ENCODE assay signal across 8 mouse cellular contexts in the genomic region with DNA sequence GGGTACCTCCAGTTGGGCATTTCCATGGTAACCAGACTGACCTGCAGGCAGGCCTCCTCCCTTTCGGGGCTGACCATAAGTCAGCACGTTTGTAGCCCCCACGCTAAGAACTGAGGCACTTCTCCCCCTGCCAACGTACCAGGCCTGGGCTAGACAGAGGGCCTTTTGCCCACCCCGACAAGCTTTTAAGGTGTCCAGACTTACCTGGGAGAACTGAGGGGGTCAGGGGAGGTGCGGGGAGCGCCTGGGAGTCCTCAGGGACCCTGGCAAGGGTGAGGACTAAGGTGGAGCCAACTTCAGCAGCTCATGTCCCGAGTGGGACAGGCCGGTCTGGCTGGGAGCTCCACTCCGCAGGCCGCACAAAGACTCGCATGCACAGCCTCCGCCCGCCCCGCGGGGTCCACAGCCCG. TPM values are rescaled to one million over a fixed set of nuclear protein-coding genes. Genes with fewer than 3 reads are reported as not detected.
DNase-seq lines count a peak whose midpoint lies in the region; ATAC-seq and TF ChIP-seq lines count a peak whose summit lies in the region.

No protein-coding gene starts in this region.

- in situ Hi-C loops in ES-E14 (cut with MboI; ENCODE audit: low sequenced_read_pairs in 2 of 2, unreplicated experiment in 2 of 2), result no loop called here

- H3K9me3 ChIP-seq in ES-E14 (ENCODE audit: control insufficient read depth, insufficient read depth, low read depth, low read length), result no peaks in the 10 kb centered on the region
- no peaks in the 10 kb centered on the region for H3K9me3 ChIP-seq in forebrain, embryonic 14.5 days (replicated peaks; ENCODE audit: control insufficient read depth, low read length)
- no peaks in the 10 kb centered on the region for H3K9me3 ChIP-seq in limb, embryonic 11.5 days (ENCODE audit: control insufficient read depth, low read length)
- H3K9me3 ChIP-seq in neural tube, embryonic 13.5 days, result no peaks in the 10 kb centered on the region

- peak; percentile 31 for ATAC-seq in forebrain, embryonic 14.5 days
- ATAC-seq in limb, embryonic 11.5 days (ENCODE audit: insufficient number of reproducible peaks, low FRiP score, low TSS enrichment, low read depth), result no peak; the same call in 1 of the 2 replicates
- peak; percentile 20; the same call in 1 of the 2 replicates for ATAC-seq in neural tube, embryonic 13.5 days (ENCODE audit: low read depth)
- ATAC-seq in activated CD4-positive, CD25-positive, alpha-beta regulatory T cell, adult 4 months, result no peak

- H3K27me3 ChIP-seq in forebrain, embryonic 14.5 days (replicated peaks; ENCODE audit: control insufficient read depth, insufficient read depth, low read length), result no peaks in the 10 kb centered on the region
- H3K27me3 ChIP-seq in limb, embryonic 11.5 days (ENCODE audit: control insufficient read depth, insufficient read depth, low read length), result no peaks in the 10 kb centered on the region
- no peaks in the 10 kb centered on the region for H3K27me3 ChIP-seq in neural tube, embryonic 13.5 days

- H3K9ac ChIP-seq in ES-E14 (ENCODE audit: insufficient read depth, low read depth, low read length, poor library complexity, severe bottlenecking), result peak overlapping the region; percentile 81
- peak overlapping the region; percentile 98 for H3K9ac ChIP-seq in forebrain, embryonic 14.5 days (ENCODE audit: low read length)
- peak overlapping the region; percentile 97 for H3K9ac ChIP-seq in limb, embryonic 11.5 days (ENCODE audit: low read length)
- peak overlapping the region; percentile 94 for H3K9ac ChIP-seq in neural tube, embryonic 13.5 days

- under 1% methylated on average over 12 of the region's 17 CpGs for WGBS in forebrain, embryonic 14.5 days
- 1% methylated on average over 10 of the region's 17 CpGs for WGBS in limb, embryonic 11.5 days
- 0% methylated on average over 16 of the region's 17 CpGs for WGBS in neural tube, embryonic 13.5 days

- H3K4me3 ChIP-seq in ES-E14 (ENCODE audit: insufficient read depth in 1 of 2, low read depth in 1 of 2, low read length in 2 of 2, poor library complexity in 1 of 2, severe bottlenecking in 1 of 2), result peak overlapping the region; percentile 75 to 84
- peak overlapping the region; percentile 78 for H3K4me3 ChIP-seq in forebrain, embryonic 14.5 days (ENCODE audit: low read depth, low read length)
- H3K4me3 ChIP-seq in limb, embryonic 11.5 days (ENCODE audit: low read depth, low read length), result peak overlapping the region; percentile 97
- H3K4me3 ChIP-seq in neural tube, embryonic 13.5 days, result peak overlapping the region; percentile 95

- H3K4me1 ChIP-seq in ES-E14 (ENCODE audit: control insufficient read depth in 2 of 2, insufficient read depth in 2 of 2, low read length in 2 of 2, poor library complexity in 1 of 2), result peaks cover 3 to 15% of the 10 kb centered on the region in 2 experiments; a peak in 3 of 4 replicates
- peaks cover 42% of the 10 kb centered on the region for H3K4me1 ChIP-seq in forebrain, embryonic 14.5 days (ENCODE audit: control insufficient read depth, insufficient read depth, low read length)
- peaks cover 42% of the 10 kb centered on the region for H3K4me1 ChIP-seq in limb, embryonic 11.5 days (ENCODE audit: control insufficient read depth, insufficient read depth, low read length)
- peaks cover 73% of the 10 kb centered on the region for H3K4me1 ChIP-seq in neural tube, embryonic 13.5 days (replicated peaks)

- intact Hi-C loops in heart, postnatal 14 days (cut with DNase I), result no loop called here

- H3K4me2 ChIP-seq in forebrain, embryonic 14.5 days (ENCODE audit: low read length), result peak overlapping the region; percentile 100
- H3K4me2 ChIP-seq in limb, embryonic 11.5 days (ENCODE audit: low read depth, severe bottlenecking), result peak overlapping the region; percentile 86
- peak overlapping the region; percentile 100 for H3K4me2 ChIP-seq in neural tube, embryonic 13.5 days

- peak; percentile 96 for DNase-seq in heart, adult 11 months
- no peak for DNase-seq in heart, postnatal 14 days
- no peak for DNase-seq in ES-E14 (ENCODE audit: low read depth, low spot score)
- no peak for DNase-seq in forebrain, embryonic 14.5 days (ENCODE audit: low spot score)
- DNase-seq in limb, embryonic 11.5 days (ENCODE audit: low spot score), result peak; percentile 56
- DNase-seq in left cerebral cortex, adult 9 months (ENCODE audit: low spot score in 2 of 2), result no peak

- peaks cover 31% of the 10 kb centered on the region for H3K36me3 ChIP-seq in ES-E14 (ENCODE audit: control insufficient read depth, insufficient read depth, low read length, poor library complexity, severe bottlenecking)
- peaks cover 29% of the 10 kb centered on the region for H3K36me3 ChIP-seq in forebrain, embryonic 14.5 days (ENCODE audit: control insufficient read depth, insufficient read depth, low read length)
- peaks cover 26% of the 10 kb centered on the region for H3K36me3 ChIP-seq in limb, embryonic 11.5 days (ENCODE audit: control insufficient read depth, insufficient read depth, low read length)
- H3K36me3 ChIP-seq in neural tube, embryonic 13.5 days, result peaks cover 29% of the 10 kb centered on the region

- peak overlapping the region; percentile 81 for H3K27ac ChIP-seq in ES-E14 (ENCODE audit: insufficient read depth, low read depth, low read length, poor library complexity, severe bottlenecking)
- peak overlapping the region; percentile 96 for H3K27ac ChIP-seq in forebrain, embryonic 14.5 days (ENCODE audit: low read depth, low read length)
- H3K27ac ChIP-seq in limb, embryonic 11.5 days (replicated peaks; ENCODE audit: low read depth, low read length), result peak overlapping the region; percentile 90
- peak overlapping the region; percentile 99 for H3K27ac ChIP-seq in neural tube, embryonic 13.5 days (replicated peaks)

TF ChIP-seq in ES-E14, 5 proteins besides CTCF, POLR2A, EP300 and RAD21:
- TF ChIP-seq CHD2 (IDR thresholded peaks at IDR 0.05; ENCODE audit: low read depth, low read length) (no peak), ZNF384 (IDR thresholded peaks at IDR 0.05; ENCODE audit: low read depth, low read length) (no peak), HCFC1 (IDR thresholded peaks at IDR 0.05; ENCODE audit: borderline replicate concordance, insufficient read depth, low read length) (no peak), ZC3H11A (IDR thresholded peaks at IDR 0.05; ENCODE audit: borderline replicate concordance, low read depth, low read length) (no peak), MAFK (IDR thresholded peaks at IDR 0.05; ENCODE audit: insufficient read depth, low read depth, low read length) (no peak)

RNA-seq across cellular contexts. Expression of a gene that starts 5.8 kb away (rescaled TPM):
- 10 to 100 TPM; 13.8 to 14.1 TPM for total RNA-seq in heart, postnatal 14 days (2021)
- total RNA-seq in ES-E14 (2012; rRNA removed), result 68.4 and 75.1 TPM in 2 replicates
- 24.1 and 29.8 TPM in 2 replicates for polyA plus RNA-seq in forebrain, embryonic 14.5 days (2014; fragmentation: Nextera tagmentation; extraction: Ambion mirVana)
- polyA plus RNA-seq in limb, embryonic 11.5 days (2014; fragmentation: Nextera tagmentation; extraction: Ambion mirVana), result 55.2 and 55.5 TPM in 2 replicates
- polyA plus RNA-seq in neural tube, embryonic 13.5 days (2015; fragmentation: Nextera tagmentation; extraction: Ambion mirVana), result 17.1 and 25.1 TPM in 2 replicates
- polyA plus RNA-seq in activated CD4-positive, CD25-positive, alpha-beta regulatory T cell, adult 4 months (2017; shearing (Covaris generic)), result 10 to 100 TPM; 13.5 to 17.5 TPM

RNA-seq across cellular contexts. Expression of a gene that starts 6.2 kb away (rescaled TPM):
- total RNA-seq in heart, postnatal 14 days (2021), result 10 to 100 TPM; 54.4 to 61.0 TPM
- 123 and 207 TPM in 2 replicates for total RNA-seq in ES-E14 (2012; rRNA removed)
- 107 and 116 TPM in 2 replicates for polyA plus RNA-seq in forebrain, embryonic 14.5 days (2014; fragmentation: Nextera tagmentation; extraction: Ambion mirVana)
- 93.1 and 97.6 TPM in 2 replicates for polyA plus RNA-seq in limb, embryonic 11.5 days (2014; fragmentation: Nextera tagmentation; extraction: Ambion mirVana)
- polyA plus RNA-seq in neural tube, embryonic 13.5 days (2015; fragmentation: Nextera tagmentation; extraction: Ambion mirVana), result 128 and 132 TPM in 2 replicates
- polyA plus RNA-seq in activated CD4-positive, CD25-positive, alpha-beta regulatory T cell, adult 4 months (2017; shearing (Covaris generic)), result 10 to 100 TPM; 42.8 to 46.3 TPM

RNA-seq across cellular contexts. Expression of a gene that starts 35.5 kb away (rescaled TPM):
- total RNA-seq in heart, postnatal 14 days (2021), result 1 to 10 TPM; 6.3 to 6.5 TPM
- total RNA-seq in ES-E14 (2012; rRNA removed), result 4.9 and 6.9 TPM in 2 replicates
- polyA plus RNA-seq in forebrain, embryonic 14.5 days (2014; fragmentation: Nextera tagmentation; extraction: Ambion mirVana), result 0.98 and 1.4 TPM in 2 replicates
- 2.7 and 3.1 TPM in 2 replicates for polyA plus RNA-seq in limb, embryonic 11.5 days (2014; fragmentation: Nextera tagmentation; extraction: Ambion mirVana)
- 4.0 and 4.7 TPM in 2 replicates for polyA plus RNA-seq in neural tube, embryonic 13.5 days (2015; fragmentation: Nextera tagmentation; extraction: Ambion mirVana)
- 1 to 10 TPM; 1.5 to 2.9 TPM for polyA plus RNA-seq in activated CD4-positive, CD25-positive, alpha-beta regulatory T cell, adult 4 months (2017; shearing (Covaris generic))

RNA-seq across cellular contexts. Expression of a gene that starts 36.8 kb away (rescaled TPM):
- 10 to 100 TPM; 16.4 to 17.2 TPM for total RNA-seq in heart, postnatal 14 days (2021)
- 134 and 140 TPM in 2 replicates for total RNA-seq in ES-E14 (2012; rRNA removed)
- polyA plus RNA-seq in forebrain, embryonic 14.5 days (2014; fragmentation: Nextera tagmentation; extraction: Ambion mirVana), result 67.2 and 73.6 TPM in 2 replicates
- 133 and 149 TPM in 2 replicates for polyA plus RNA-seq in limb, embryonic 11.5 days (2014; fragmentation: Nextera tagmentation; extraction: Ambion mirVana)
- 60.1 and 73.6 TPM in 2 replicates for polyA plus RNA-seq in neural tube, embryonic 13.5 days (2015; fragmentation: Nextera tagmentation; extraction: Ambion mirVana)
- polyA plus RNA-seq in activated CD4-positive, CD25-positive, alpha-beta regulatory T cell, adult 4 months (2017; shearing (Covaris generic)), result 10 to 100 TPM; 55.0 to 74.4 TPM

RNA-seq across cellular contexts. Expression of a gene that starts 40.6 kb away (rescaled TPM):
- 10 to 100 TPM; 12.9 to 16.5 TPM for total RNA-seq in heart, postnatal 14 days (2021)
- total RNA-seq in ES-E14 (2012; rRNA removed), result 8.0 and 10.1 TPM in 2 replicates
- 17.0 and 19.4 TPM in 2 replicates for polyA plus RNA-seq in forebrain, embryonic 14.5 days (2014; fragmentation: Nextera tagmentation; extraction: Ambion mirVana)
- polyA plus RNA-seq in limb, embryonic 11.5 days (2014; fragmentation: Nextera tagmentation; extraction: Ambion mirVana), result 15.0 and 16.3 TPM in 2 replicates
- polyA plus RNA-seq in neural tube, embryonic 13.5 days (2015; fragmentation: Nextera tagmentation; extraction: Ambion mirVana), result 24.8 and 25.0 TPM in 2 replicates
- polyA plus RNA-seq in activated CD4-positive, CD25-positive, alpha-beta regulatory T cell, adult 4 months (2017; shearing (Covaris generic)), result 1 to 10 TPM; 9.7 to 9.8 TPM

Comparison
In these comparisons a context has a peak if more than half of its experiments do, and no peak if none do; other contexts are left out.
1. DNase-seq: peak in heart, adult 11 months (single experiment) and limb, embryonic 11.5 days (single experiment); none in heart, postnatal 14 days (0 of 2), ES-E14 (single experiment), forebrain, embryonic 14.5 days (single experiment) and left cerebral cortex, adult 9 months (0 of 2).
2. ATAC-seq: peak in forebrain, embryonic 14.5 days (single experiment) and neural tube, embryonic 13.5 days (single experiment); none in limb, embryonic 11.5 days (single experiment) and activated CD4-positive, CD25-positive, alpha-beta regulatory T cell, adult 4 months (single experiment).
3. Peak in every context shown above with its lines, with median percentiles within 50 percentile points of each other: H3K27ac ChIP-seq, H3K4me3 ChIP-seq, H3K9ac ChIP-seq and H3K4me2 ChIP-seq.